Mouse (Mus musculus): ENCODE measurements around the gene Ttc1.

The Ttc1 gene

GRCm38 (mm10) chr11:43747233-43748226 is at the start of gene Ttc1:
Gene Ttc1 (minus strand): TSS chr11:43748008.
- peak; percentile 98 for DNase-seq

GRCm38 (mm10) chr11:43795992-43796391 is 48.2 kb upstream of the Ttc1 start:
- DNase-seq: no peak

- no peak for DNase-seq
These were observed 42.6 kb upstream of the Ttc1 start for GRCm38 (mm10) chr11:43790446-43790845.

GRCm38 (mm10) chr11:43783772-43784171 is 36.0 kb upstream of the Ttc1 start:
- DNase-seq: peak; percentile 75

- no peak for DNase-seq
These were observed 35.3 kb upstream of the Ttc1 start for GRCm38 (mm10) chr11:43783106-43783505.

- no peak for DNase-seq
These were observed 31.7 kb upstream of the Ttc1 start for GRCm38 (mm10) chr11:43779551-43779950.

GRCm38 (mm10) chr11:43776324-43776694 is 28.5 kb upstream of the Ttc1 start:
- no peak for DNase-seq

GRCm38 (mm10) chr11:43775469-43776323 is 27.9 kb upstream of the Ttc1 start:
- DNase-seq: no peak

GRCm38 (mm10) chr11:43773725-43774124 is 25.9 kb upstream of the Ttc1 start:
- DNase-seq: no peak

GRCm38 (mm10) chr11:43770110-43770509 is 22.3 kb upstream of the Ttc1 start:
- DNase-seq: no peak

- DNase-seq: no peak
These were observed 19.9 kb upstream of the Ttc1 start for GRCm38 (mm10) chr11:43767749-43768148.

GRCm38 (mm10) chr11:43766922-43767648 is 19.3 kb upstream of the Ttc1 start:
- DNase-seq: peak; percentile 85

GRCm38 (mm10) chr11:43758436-43758835 is 10.6 kb upstream of the Ttc1 start:
- no peak for DNase-seq

GRCm38 (mm10) chr11:43755411-43755810 is 7.6 kb upstream of the Ttc1 start:
- no peak for DNase-seq

GRCm38 (mm10) chr11:43754568-43754967 is 6.8 kb upstream of the Ttc1 start:
- DNase-seq: no peak

- no peak for DNase-seq
These were observed 3.7 kb upstream of the Ttc1 start for GRCm38 (mm10) chr11:43751542-43751941.

- no peak for DNase-seq
These were observed 19.0 kb downstream of the Ttc1 start for GRCm38 (mm10) chr11:43728737-43729301.

- no peak for DNase-seq
These were observed 20.0 kb downstream of the Ttc1 start for GRCm38 (mm10) chr11:43727796-43728195.

GRCm38 (mm10) chr11:43723411-43723810 is 24.4 kb downstream of the Ttc1 start:
- no peak for DNase-seq

- DNase-seq: no peak
These were observed 35.6 kb downstream of the Ttc1 start for GRCm38 (mm10) chr11:43712178-43712577.

GRCm38 (mm10) chr11:43708409-43708808 is 39.4 kb downstream of the Ttc1 start:
- no peak for DNase-seq

- no peak for DNase-seq
These were observed 42.1 kb downstream of the Ttc1 start for GRCm38 (mm10) chr11:43705751-43706150.

- DNase-seq: no peak
These were observed 44.3 kb downstream of the Ttc1 start for GRCm38 (mm10) chr11:43703552-43703951.

Measured in right cerebral cortex, postnatal 25 days (tissue).